Comparison of ENCODE assay signal across 10 mouse cellular contexts in genomic region chr1:93184071-93184828, GRCm38 (mm10). TPM values are rescaled to one million over a fixed set of nuclear protein-coding genes. Genes with fewer than 3 reads are reported as not detected.
A peak's percentile ranks its signal among the peaks of the same experiment; 100 is the strongest.
DNase-seq lines count a peak whose midpoint lies in the region; ATAC-seq lines count a peak whose summit lies in the region.
"Had no signal": no experiment of that assay in that cellular context is flagged by ENCODE, and none has a peak within 500 bp of the region (broad histone marks: within the 10 kb centered on the region; RNA-seq: fewer than 3 reads in every experiment).

No protein-coding gene starts in this region.

- H3K9me3 ChIP-seq in midbrain, embryonic 16.5 days (replicated peaks; ENCODE audit: control insufficient read depth, low read length, poor library complexity, severe bottlenecking): no peaks in the 10 kb centered on the region
- H3K9me3 ChIP-seq in midbrain, embryonic 10.5 days (replicated peaks): no peaks in the 10 kb centered on the region
- no peaks in the 10 kb centered on the region for H3K9me3 ChIP-seq in hindbrain, embryonic 16.5 days (ENCODE audit: control insufficient read depth, low read length)
- H3K9me3 ChIP-seq in heart, embryonic 11.5 days (replicated peaks; ENCODE audit: control insufficient read depth, low read length): no peaks in the 10 kb centered on the region

- no peaks in the 10 kb centered on the region for H3K36me3 ChIP-seq in midbrain, embryonic 16.5 days (ENCODE audit: control insufficient read depth, insufficient read depth, low read length)
- no peaks in the 10 kb centered on the region for H3K36me3 ChIP-seq in midbrain, embryonic 10.5 days
- no peaks in the 10 kb centered on the region for H3K36me3 ChIP-seq in hindbrain, embryonic 16.5 days (ENCODE audit: control insufficient read depth, insufficient read depth, low read length)
- H3K36me3 ChIP-seq in heart, embryonic 11.5 days (ENCODE audit: control insufficient read depth, insufficient read depth, low read length): no peaks in the 10 kb centered on the region

- no peak overlapping the region for H3K4me3 ChIP-seq in midbrain, embryonic 16.5 days (ENCODE audit: low read depth, low read length)
- no peak overlapping the region for H3K4me3 ChIP-seq in midbrain, embryonic 10.5 days
- no peak overlapping the region for H3K4me3 ChIP-seq in hindbrain, embryonic 16.5 days (ENCODE audit: low read length)
- no peak overlapping the region for H3K4me3 ChIP-seq in heart, embryonic 11.5 days (ENCODE audit: low read depth, low read length)
- H3K4me3 ChIP-seq: erythroblast, embryonic 14.5 days had no signal

- no peak overlapping the region for H3K9ac ChIP-seq in midbrain, embryonic 16.5 days (ENCODE audit: low read depth, low read length)
- H3K9ac ChIP-seq in hindbrain, embryonic 16.5 days (ENCODE audit: low read depth, low read length): no peak overlapping the region
- no peak overlapping the region for H3K9ac ChIP-seq in heart, embryonic 11.5 days (ENCODE audit: low read depth, low read length)
- H3K9ac ChIP-seq: lung, embryonic 14.5 days had no signal

- peak; percentile 63 for ATAC-seq in midbrain, embryonic 16.5 days
- ATAC-seq in hindbrain, embryonic 16.5 days: peak; percentile 89
- no peak for ATAC-seq in heart, embryonic 11.5 days (replicated peaks; ENCODE audit: insufficient number of reproducible peaks, low FRiP score, low TSS enrichment)

- no peak overlapping the region for H3K27ac ChIP-seq in midbrain, embryonic 16.5 days (ENCODE audit: low read length)
- no peak overlapping the region for H3K27ac ChIP-seq in midbrain, embryonic 10.5 days (replicated peaks)
- no peak overlapping the region; the same call in 1 of the 2 replicates for H3K27ac ChIP-seq in hindbrain, embryonic 16.5 days (ENCODE audit: low read depth, low read length)
- H3K27ac ChIP-seq in heart, embryonic 11.5 days (ENCODE audit: low read depth, low read length): no peak overlapping the region

- H3K4me2 ChIP-seq in midbrain, embryonic 16.5 days (ENCODE audit: low read length): no peak overlapping the region
- H3K4me2 ChIP-seq in hindbrain, embryonic 16.5 days (ENCODE audit: low read length): no peak overlapping the region
- H3K4me2 ChIP-seq in heart, embryonic 11.5 days: no peak overlapping the region
- H3K4me2 ChIP-seq: lung, embryonic 14.5 days had no signal

- WGBS in midbrain, embryonic 16.5 days: 63% methylated on average over 14 of the region's 14 CpGs
- 80% methylated on average over 14 of the region's 14 CpGs for WGBS in midbrain, embryonic 10.5 days
- 65% methylated on average over 14 of the region's 14 CpGs for WGBS in hindbrain, embryonic 16.5 days
- 80% methylated on average over 14 of the region's 14 CpGs for WGBS in heart, embryonic 11.5 days (ENCODE audit: insufficient replicate concordance)

- no peaks in the 10 kb centered on the region for H3K27me3 ChIP-seq in midbrain, embryonic 16.5 days (ENCODE audit: control insufficient read depth, insufficient read depth, low read depth, low read length)
- peaks cover 15% of the 10 kb centered on the region for H3K27me3 ChIP-seq in midbrain, embryonic 10.5 days (ENCODE audit: low read depth, poor library complexity, severe bottlenecking)
- H3K27me3 ChIP-seq in hindbrain, embryonic 16.5 days (replicated peaks; ENCODE audit: control insufficient read depth, insufficient read depth, low read length): peaks cover 2% of the 10 kb centered on the region; the same call in 1 of the 2 replicates
- peaks cover 20% of the 10 kb centered on the region for H3K27me3 ChIP-seq in heart, embryonic 11.5 days (ENCODE audit: control insufficient read depth, insufficient read depth, low read length)

- H3K4me1 ChIP-seq in midbrain, embryonic 16.5 days (ENCODE audit: control insufficient read depth, insufficient read depth, low read length): no peaks in the 10 kb centered on the region
- H3K4me1 ChIP-seq in midbrain, embryonic 10.5 days: no peaks in the 10 kb centered on the region
- H3K4me1 ChIP-seq in hindbrain, embryonic 16.5 days (ENCODE audit: control insufficient read depth, insufficient read depth, low read depth, low read length): no peaks in the 10 kb centered on the region; the same call in 1 of the 2 replicates
- H3K4me1 ChIP-seq in heart, embryonic 11.5 days (ENCODE audit: control insufficient read depth, insufficient read depth, low read length): no peaks in the 10 kb centered on the region

- DNase-seq in frontal cortex, postnatal 36 days (ENCODE audit: low spot score in 2 of 2): peak; percentile 18 to 34
- DNase-seq in frontal cortex, postnatal 10 days (ENCODE audit: low spot score in 2 of 2): no peak
- DNase-seq in midbrain, embryonic 10.5 days (ENCODE audit: low spot score): no peak
- DNase-seq in skeletal muscle tissue, adult 2 months (ENCODE audit: low read depth, low spot score): peak; percentile 26
- no peak for DNase-seq in B cell, adult 2 months
- DNase-seq: lung, embryonic 14.5 days had no signal

RNA-seq across cellular contexts. Expression of gene Crocc2, which starts 15.7 kb away (rescaled TPM):
- 0.51 and 0.74 TPM in 2 replicates for polyA plus RNA-seq in midbrain, embryonic 16.5 days (2015; fragmentation: Nextera tagmentation; extraction: Ambion mirVana)
- polyA plus RNA-seq in midbrain, embryonic 10.5 days (2016; fragmentation: Nextera tagmentation; extraction: Ambion mirVana): 0.02 and 0.07 TPM in 2 replicates
- 0.43 and 0.51 TPM in 2 replicates for polyA plus RNA-seq in hindbrain, embryonic 16.5 days (2015; fragmentation: Nextera tagmentation; extraction: Ambion mirVana)
- 0.10 and 0.24 TPM in 2 replicates for polyA plus RNA-seq in heart, embryonic 11.5 days (2014; fragmentation: Nextera tagmentation; extraction: Ambion mirVana)
- polyA plus RNA-seq: erythroblast, embryonic 14.5 days had no signal

RNA-seq across cellular contexts. Expression of gene 2310007B03Rik, which starts 23.5 kb away (rescaled TPM):
- polyA plus RNA-seq in midbrain, embryonic 16.5 days (2015; fragmentation: Nextera tagmentation; extraction: Ambion mirVana): 0.11 TPM in 1 of 2 replicates, not detected in the other
- 0.47 and 0.62 TPM in 2 replicates for polyA plus RNA-seq in midbrain, embryonic 10.5 days (2016; fragmentation: Nextera tagmentation; extraction: Ambion mirVana)
- 0.40 and 0.54 TPM in 2 replicates for polyA plus RNA-seq in hindbrain, embryonic 16.5 days (2015; fragmentation: Nextera tagmentation; extraction: Ambion mirVana)
- 0.11 TPM in 1 of 2 replicates, not detected in the other for polyA plus RNA-seq in heart, embryonic 11.5 days (2014; fragmentation: Nextera tagmentation; extraction: Ambion mirVana)
- polyA plus RNA-seq: erythroblast, embryonic 14.5 days had no signal

RNA-seq across cellular contexts. Expression of gene Agxt, which starts 49.2 kb away (rescaled TPM):
- polyA plus RNA-seq in midbrain, embryonic 16.5 days (2015; fragmentation: Nextera tagmentation; extraction: Ambion mirVana): not detected in 2 replicates
- polyA plus RNA-seq in midbrain, embryonic 10.5 days (2016; fragmentation: Nextera tagmentation; extraction: Ambion mirVana): not detected in 2 replicates
- polyA plus RNA-seq in hindbrain, embryonic 16.5 days (2015; fragmentation: Nextera tagmentation; extraction: Ambion mirVana): not detected in 2 replicates
- 0.61 TPM in 1 of 2 replicates, not detected in the other for polyA plus RNA-seq in heart, embryonic 11.5 days (2014; fragmentation: Nextera tagmentation; extraction: Ambion mirVana)
- polyA plus RNA-seq: lung, embryonic 14.5 days had no signal

RNA-seq across cellular contexts. Expression of gene Sned1, which starts 51.4 kb away (rescaled TPM):
- 5.5 and 6.2 TPM in 2 replicates for polyA plus RNA-seq in midbrain, embryonic 16.5 days (2015; fragmentation: Nextera tagmentation; extraction: Ambion mirVana)
- 1.2 and 3.1 TPM in 2 replicates for polyA plus RNA-seq in midbrain, embryonic 10.5 days (2016; fragmentation: Nextera tagmentation; extraction: Ambion mirVana)
- polyA plus RNA-seq in hindbrain, embryonic 16.5 days (2015; fragmentation: Nextera tagmentation; extraction: Ambion mirVana): 12.1 and 12.7 TPM in 2 replicates
- 3.0 and 3.4 TPM in 2 replicates for polyA plus RNA-seq in heart, embryonic 11.5 days (2014; fragmentation: Nextera tagmentation; extraction: Ambion mirVana)
- polyA plus RNA-seq: erythroblast, embryonic 14.5 days had no signal

Comparison
In these comparisons a context has a peak if more than half of its experiments do, and no peak if none do; other contexts are left out.
1. DNase-seq: peak in frontal cortex, postnatal 36 days (2 of 2) and skeletal muscle tissue, adult 2 months (single experiment); none in frontal cortex, postnatal 10 days (0 of 2), midbrain, embryonic 10.5 days (single experiment) and B cell, adult 2 months (0 of 2).